Mouse (Mus musculus) adipocyte (in vitro differentiated cells): ENCODE measurements at regions not wholly inside any gene's neighbourhood (a gene's known extent, or its start where the extent isn't known, plus 50 kb on each side); places are given as distances from the start of the nearest gene placed in this dataset.

Source experiments
- DNase-seq: peaks from one replicate; pipeline ENCODE4 v3.0.0-alpha.2; 2016; ENCODE audit warnings: low spot score

GRCm38 (mm10) chr5:46488140-46488942 is 630.9 kb upstream of the Lcorl start:
- no peak for DNase-seq

DNA sequence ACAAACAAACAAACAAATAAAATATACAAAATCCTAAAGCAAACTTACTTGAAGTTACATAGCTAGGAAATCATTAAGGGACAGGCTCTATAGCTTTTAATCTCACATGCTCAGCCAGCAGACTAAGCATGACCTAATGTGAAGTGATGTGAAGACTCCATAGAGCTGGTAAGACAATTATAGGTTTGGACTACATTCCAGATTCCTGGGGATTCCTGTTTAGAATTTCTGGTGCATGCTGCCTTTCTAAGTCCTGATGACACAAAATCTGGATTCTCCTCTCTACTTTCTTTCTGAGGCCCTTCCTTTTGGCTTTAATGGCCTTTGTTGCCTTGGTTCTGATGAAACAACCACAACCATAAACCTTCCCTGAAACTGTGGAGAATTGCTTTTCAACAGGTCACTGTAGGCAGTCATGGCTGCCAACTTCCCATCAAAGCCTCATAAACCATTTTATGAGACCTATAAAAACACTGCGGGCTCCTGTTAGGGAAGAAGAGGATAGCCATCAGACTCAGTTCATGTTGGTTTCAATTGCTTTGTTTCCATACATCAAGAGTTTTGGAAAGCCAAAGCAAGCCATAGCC is 629.4 kb upstream of the Lcorl start:
- no peak for DNase-seq

DNA sequence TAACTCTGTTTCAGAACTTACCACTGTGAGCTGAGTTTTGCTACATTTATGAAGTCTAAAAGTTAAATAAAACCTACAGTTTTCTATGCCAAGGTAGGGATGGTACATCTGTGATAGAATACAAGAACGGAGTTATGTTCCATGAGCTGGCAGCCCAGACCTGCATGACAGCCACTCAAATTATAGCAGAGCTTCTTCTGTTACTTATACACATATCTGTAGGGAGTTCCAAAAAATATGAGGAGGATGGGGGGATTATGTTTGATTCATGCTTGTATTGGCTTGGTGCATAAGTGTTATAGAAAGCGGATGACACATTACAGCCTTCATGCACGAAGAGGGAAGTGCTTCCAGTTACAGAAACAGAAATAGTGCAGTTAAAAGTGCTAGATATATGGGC is 598.9 kb upstream of the Lcorl start:
- no peak for DNase-seq

DNA sequence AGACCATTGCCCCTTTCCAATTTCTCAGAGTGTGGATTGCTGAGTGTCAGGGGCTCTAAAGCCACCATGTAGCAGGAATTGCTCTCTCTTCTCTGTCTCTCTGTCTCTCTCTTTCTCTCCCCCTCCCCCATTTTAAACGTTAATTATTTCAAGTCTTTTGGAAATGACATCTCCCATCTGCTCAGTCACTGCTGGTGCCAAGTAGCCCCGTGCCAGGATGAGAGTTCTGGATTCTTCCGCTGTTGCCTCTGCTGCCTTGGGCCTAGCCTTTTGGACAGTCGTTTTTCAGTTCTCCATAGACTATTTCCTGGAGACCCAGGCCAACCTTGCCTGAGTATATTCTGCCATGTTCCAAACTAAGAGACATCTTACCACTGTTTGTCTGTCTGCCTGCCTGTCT is 590.9 kb upstream of the Lcorl start:
- no peak for DNase-seq

GRCm38 (mm10) chr5:46445844-46446243 is 588.4 kb upstream of the Lcorl start:
- no peak for DNase-seq

DNA sequence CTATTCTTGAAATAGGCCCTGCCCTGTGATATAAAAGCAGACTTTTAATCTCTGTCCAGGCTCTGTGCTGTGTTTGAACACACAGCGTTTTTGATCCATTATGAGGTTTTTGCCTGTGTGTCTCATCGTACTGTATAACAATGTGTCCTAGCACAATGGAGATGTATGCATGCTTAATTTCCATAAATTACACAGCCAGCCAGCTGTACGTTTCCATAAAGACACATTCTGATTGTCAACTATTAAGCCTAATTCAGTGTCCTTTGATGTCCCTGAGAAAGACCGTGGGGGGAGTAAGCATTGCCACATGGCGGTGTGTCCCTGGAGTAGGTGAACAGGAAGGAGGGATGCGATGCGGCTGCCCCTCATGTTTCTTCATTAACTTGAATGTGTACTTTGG is 587.7 kb upstream of the Lcorl start:
- no peak for DNase-seq

- peak; percentile 64 for DNase-seq
Measured at GRCm38 (mm10) chr5:46443805-46444340, 586.5 kb upstream of the Lcorl start.

DNA sequence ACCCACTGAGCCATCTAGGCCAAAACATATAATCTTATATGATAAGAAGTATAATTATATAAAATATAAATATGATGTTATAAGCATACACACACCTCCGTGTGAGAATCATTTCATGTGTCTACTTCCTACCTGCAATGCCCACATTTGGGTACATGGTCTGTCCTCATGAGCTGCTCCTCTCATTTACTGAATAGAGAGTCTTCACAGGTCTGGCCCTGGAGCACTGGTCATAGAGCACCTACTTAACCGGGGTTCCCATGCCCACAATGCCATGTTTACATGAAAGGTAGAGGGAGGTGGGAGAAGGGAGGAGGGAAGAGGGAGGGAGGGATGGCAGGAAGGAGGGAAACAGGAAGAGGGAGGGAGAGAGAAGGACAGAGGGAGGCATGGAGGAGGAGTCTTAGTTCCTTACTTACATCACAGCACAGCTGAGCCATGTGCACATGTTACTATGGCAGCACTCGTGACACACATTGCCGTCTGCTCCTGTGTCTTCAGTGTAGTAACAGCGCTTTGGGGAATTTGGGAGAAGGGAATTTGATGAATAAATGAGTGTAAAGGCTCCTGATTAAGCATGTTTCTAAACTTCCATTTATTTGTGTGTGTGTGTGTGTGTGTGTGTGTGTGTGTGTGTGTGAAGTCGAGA is 585.3 kb upstream of the Lcorl start:
- peak; percentile 40 for DNase-seq

GRCm38 (mm10) chr5:46441716-46442115 is 584.3 kb upstream of the Lcorl start:
- peak; percentile 90 for DNase-seq

- DNase-seq, result no peak
Measured at GRCm38 (mm10) chr5:46431644-46432367, 574.4 kb upstream of the Lcorl start.

DNA sequence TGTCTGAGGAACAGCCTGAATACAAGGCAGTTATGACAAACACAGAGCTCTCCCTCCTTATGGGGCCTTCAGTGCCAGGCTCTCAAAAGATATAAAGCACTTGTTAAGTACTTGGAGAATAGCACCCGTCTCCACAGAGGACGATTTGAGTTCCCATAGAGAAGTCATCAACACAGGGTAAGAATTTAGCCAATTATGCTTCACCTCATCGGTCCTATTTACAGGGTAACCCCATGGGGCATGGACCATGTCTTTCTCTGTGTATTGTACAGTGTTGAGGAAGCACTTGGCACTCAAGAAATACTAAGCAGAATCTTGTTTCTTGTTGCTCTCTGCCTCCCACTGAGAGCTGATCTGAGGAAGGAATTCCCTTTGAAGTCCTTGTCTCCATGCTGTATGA is 565.3 kb upstream of the Lcorl start:
- no peak for DNase-seq

DNA sequence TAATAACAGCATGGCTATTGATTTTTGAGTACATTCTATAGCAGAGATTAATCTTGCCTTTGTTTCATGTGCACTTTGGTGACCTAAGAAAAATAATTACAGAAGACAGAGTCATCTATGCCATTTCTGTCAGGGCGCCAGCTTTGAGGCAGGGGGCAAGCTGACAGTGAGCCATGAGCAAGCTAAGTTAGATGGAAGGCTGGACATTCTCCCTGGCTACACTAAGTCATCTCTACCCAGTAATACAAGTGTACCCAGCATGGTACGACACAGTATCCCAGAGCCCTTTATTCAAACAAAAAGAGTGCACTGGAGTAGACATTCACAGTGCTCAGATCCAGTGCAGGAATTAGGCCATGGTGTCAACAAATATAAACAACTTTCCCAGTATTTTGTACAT is 549.6 kb upstream of the Lcorl start:
- DNase-seq, result no peak

- peak; percentile 66 for DNase-seq
Measured at GRCm38 (mm10) chr5:46406404-46406803, 549.0 kb upstream of the Lcorl start.

- DNase-seq, result no peak
Measured at GRCm38 (mm10) chr5:46386591-46386990, 529.2 kb upstream of the Lcorl start.

DNA sequence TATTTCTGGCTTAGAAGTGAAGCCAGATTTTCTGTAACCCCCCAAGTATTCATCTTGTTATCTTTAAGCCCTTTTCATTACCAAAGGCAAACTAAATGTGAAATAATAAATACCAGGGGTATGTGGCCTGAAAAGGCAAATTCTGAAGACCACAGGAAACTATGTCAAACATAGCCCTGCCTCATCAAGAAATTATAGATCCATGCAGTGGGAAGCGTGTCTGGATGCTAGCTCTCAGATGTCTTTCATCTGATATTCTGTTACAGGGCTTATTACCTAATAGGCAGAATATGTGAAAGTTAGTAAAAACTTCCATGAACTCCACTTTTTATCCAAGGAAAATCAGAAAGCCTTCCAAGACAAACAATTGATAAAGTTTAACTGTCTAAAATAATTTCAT is 509.9 kb upstream of the Lcorl start:
- no peak for DNase-seq

DNA sequence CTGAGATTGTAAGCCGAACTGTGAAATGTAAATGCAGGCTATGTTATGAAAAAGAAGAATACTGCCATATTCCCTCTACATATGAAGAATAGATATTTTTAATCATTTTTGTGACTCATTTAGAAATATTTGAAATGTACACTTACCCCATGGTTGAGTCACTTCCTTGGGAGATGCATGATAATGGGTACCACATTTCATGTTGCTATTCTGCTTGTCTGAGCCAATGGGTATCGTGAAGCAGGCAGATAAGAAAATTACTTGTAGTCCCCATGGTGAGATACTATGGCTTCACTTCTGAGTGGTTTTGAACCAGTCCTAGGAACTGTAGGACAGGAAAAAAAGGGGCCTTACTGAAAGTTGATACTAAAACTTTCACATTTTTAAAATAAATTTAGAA is 506.2 kb upstream of the Lcorl start:
- DNase-seq, result no peak

GRCm38 (mm10) chr5:46361637-46362036 is 504.2 kb upstream of the Lcorl start:
- DNase-seq, result no peak

DNA sequence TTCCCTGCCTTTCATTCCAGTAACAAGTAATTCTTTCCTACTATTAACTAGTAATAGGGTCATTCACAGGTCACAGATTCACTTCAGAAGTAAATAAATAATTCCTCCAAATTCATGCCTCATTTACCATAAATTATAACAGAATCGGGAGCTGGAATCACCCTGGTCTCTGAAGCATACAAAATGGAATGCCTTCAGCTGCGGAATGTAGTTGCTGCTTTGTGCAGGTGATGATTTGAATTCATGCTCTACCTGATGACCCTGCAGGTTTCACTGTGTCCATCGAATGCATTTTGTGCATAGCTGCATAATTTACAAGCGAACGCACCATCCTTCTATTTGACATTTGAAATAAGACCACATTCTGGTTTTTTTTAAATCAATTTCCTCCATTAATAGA is 491.0 kb upstream of the Lcorl start:
- no peak for DNase-seq

DNA sequence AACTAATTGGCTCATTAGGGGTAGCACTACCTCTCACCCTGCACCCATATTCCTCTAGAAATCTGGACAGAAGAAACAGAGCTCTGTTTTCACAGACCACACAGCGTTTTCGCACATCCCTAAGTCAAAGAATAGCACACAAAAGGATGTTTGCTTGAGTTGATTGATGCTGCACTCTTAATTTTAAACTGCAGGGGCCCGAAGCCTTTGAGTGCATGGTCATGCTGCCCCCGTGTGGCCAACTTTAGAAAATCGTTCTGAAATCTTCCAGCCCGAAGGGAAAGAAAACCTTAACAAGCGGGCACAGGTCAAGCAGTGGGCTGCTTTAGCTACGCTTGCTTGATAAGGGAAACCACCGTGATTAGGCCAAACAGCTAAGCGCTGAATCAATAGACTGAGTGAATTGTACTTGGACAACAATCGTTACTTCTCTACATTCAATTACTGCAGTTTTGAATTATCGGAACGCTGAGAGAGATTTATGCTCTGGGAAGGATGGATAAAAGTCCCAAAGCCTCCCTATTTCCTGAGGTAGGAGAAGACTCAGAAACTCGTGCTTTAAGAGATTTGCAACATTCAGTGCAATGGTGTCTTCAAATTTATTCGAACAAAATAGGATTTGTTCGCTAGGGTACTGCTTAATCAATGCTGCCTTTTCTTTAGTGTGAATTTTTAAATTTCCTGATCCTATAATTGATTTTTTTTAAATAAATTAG is 490.1 kb upstream of the Lcorl start:
- DNase-seq, result peak; percentile 86

DNA sequence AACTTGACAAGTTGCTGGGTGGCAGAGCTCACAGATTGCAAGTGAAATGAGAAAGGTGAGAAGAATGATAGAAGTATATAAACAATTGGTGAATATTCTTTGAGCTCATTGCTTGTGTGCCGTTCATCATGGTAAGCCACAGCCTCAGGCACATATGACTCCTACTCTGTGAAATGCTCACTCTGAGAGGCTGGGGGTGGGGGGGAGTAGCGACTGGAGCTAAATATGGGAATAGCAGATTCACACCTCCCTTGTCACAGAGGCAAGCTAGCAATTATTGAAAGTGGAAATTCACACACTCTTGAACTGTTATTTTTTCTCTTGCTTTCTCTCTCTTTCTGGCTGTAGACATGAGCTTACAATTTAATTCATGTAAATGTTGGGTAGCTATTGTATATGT is 481.0 kb upstream of the Lcorl start:
- no peak for DNase-seq

GRCm38 (mm10) chr5:46330880-46331279 is 473.5 kb upstream of the Lcorl start:
- no peak for DNase-seq
